Mouse (Mus musculus) mammary gland, adult 2 months (tissue): ENCODE measurements around the gene Olfr12. TPM values are rescaled to one million over a fixed set of nuclear protein-coding genes. Genes with fewer than 3 reads are reported as not detected.

Experiments
- polyA plus RNA-seq: library from polyadenylated mRNA; depleted of rRNA; stranded (reverse); fragments of >200 nt; gene quantifications from 2 replicates; pipeline ENCODE4 v1.2.3, GENCODE M21; 2012; ENCODE audit warnings: low replicate concordance; rRNA removed

Olfr12 gene
- polyA plus RNA-seq, result not detected in 2 replicates

GRCm38 (mm10) chr1:92617488-92617887, at the start of gene Olfr12:
Olfr12 (plus strand) TSS chr1:92617788.

GRCm38 (mm10) chr1:92571022-92571421, 46.6 kb upstream of the Olfr12 start, which contains the start of gene Olfr1413:
Olfr1413 (plus strand) TSS chr1:92571322.

GRCm38 (mm10) chr1:92585479-92585878, 32.1 kb upstream of the Olfr12 start, which contains the start of gene Olfr1412:
Olfr1412 (plus strand) TSS chr1:92585779.

GRCm38 (mm10) chr1:92594111-92594510, 23.5 kb upstream of the Olfr12 start, which contains the start of gene Olfr1411:
Olfr1411 (plus strand) TSS chr1:92594411.

GRCm38 (mm10) chr1:92605482-92605881, 12.1 kb upstream of the Olfr12 start, which contains the start of gene Olfr1410:
Olfr1410 (plus strand) TSS chr1:92605782.

GRCm38 (mm10) chr1:92641514-92642272, 24.1 kb downstream of the Olfr12 start, which contains the start of gene Cops9:
Cops9 (minus strand) TSS chr1:92641985.

GRCm38 (mm10) chr1:92648673-92649072, 31.1 kb downstream of the Olfr12 start, which contains the start of gene Otos:
Otos (minus strand) TSS chr1:92648841.

Other genes starting within 250 kb of the Olfr12 start
- gene Ndufa10, start 143.9 kb upstream of the Olfr12 start, polyA plus RNA-seq, result 103 and 247 TPM in 2 replicates
- not detected in 2 replicates for gene Olfr1416, start 132.7 kb upstream of the Olfr12 start, polyA plus RNA-seq
- not detected in 2 replicates for gene Olfr1415, start 121.7 kb upstream of the Olfr12 start, polyA plus RNA-seq
- not detected in 2 replicates for gene Olfr1414, start 99.1 kb upstream of the Olfr12 start, polyA plus RNA-seq
- not detected in 2 replicates for gene Olfr1413, start 46.5 kb upstream of the Olfr12 start, polyA plus RNA-seq
- not detected in 2 replicates for gene Olfr1412, start 32.0 kb upstream of the Olfr12 start, polyA plus RNA-seq
- gene Olfr1411, start 23.4 kb upstream of the Olfr12 start, polyA plus RNA-seq, result not detected in 2 replicates
- gene Olfr1410, start 12.0 kb upstream of the Olfr12 start, polyA plus RNA-seq, result not detected in 2 replicates
- gene Cops9, start 24.2 kb downstream of the Olfr12 start, polyA plus RNA-seq, result 79.5 and 115 TPM in 2 replicates
- gene Otos, start 31.1 kb downstream of the Olfr12 start, polyA plus RNA-seq, result 0.81 and 1.2 TPM in 2 replicates
- 28.3 and 48.2 TPM in 2 replicates for gene Gpc1, start 213.9 kb downstream of the Olfr12 start, polyA plus RNA-seq